Mouse (Mus musculus): ENCODE results near the gene Alyref.

GRCm38 (mm10) chr11:120610477-120611046, 12.4 kb upstream of the Alyref start:
- no peak for TF ChIP-seq GATA1 (IDR thresholded peaks at IDR 0.05; ENCODE audit: low read length)
- TF ChIP-seq TAL1 (IDR thresholded peaks at IDR 0.05; ENCODE audit: low read length): no peak

Data from erythroblast, embryonic 14.5 days (primary cell).